Mouse (Mus musculus) cerebellum, adult 8-10 months (tissue): ENCODE measurements at regions not wholly inside any gene's neighbourhood (a gene's known extent, or its start where the extent isn't known, plus 50 kb on each side); places are given as distances from the start of the nearest gene placed in this dataset.

Source experiments
- DNase-seq: peaks from one replicate; pipeline ENCODE4 v3.0.0; 2022

GRCm38 (mm10) chr15:62229491-62230283 lies 1306.9 kb upstream of the A1bg start:
- DNase-seq: no peak

GRCm38 (mm10) chr15:62229023-62229422 lies 1306.2 kb upstream of the A1bg start:
- DNase-seq: no peak

- DNase-seq: no peak
Observed at GRCm38 (mm10) chr15:62224798-62225197, 1302.0 kb upstream of the A1bg start.

GRCm38 (mm10) chr15:62224191-62224590 lies 1301.4 kb upstream of the A1bg start:
- no peak for DNase-seq

GRCm38 (mm10) chr15:62223156-62223840 lies 1300.5 kb upstream of the A1bg start:
- no peak for DNase-seq

DNA sequence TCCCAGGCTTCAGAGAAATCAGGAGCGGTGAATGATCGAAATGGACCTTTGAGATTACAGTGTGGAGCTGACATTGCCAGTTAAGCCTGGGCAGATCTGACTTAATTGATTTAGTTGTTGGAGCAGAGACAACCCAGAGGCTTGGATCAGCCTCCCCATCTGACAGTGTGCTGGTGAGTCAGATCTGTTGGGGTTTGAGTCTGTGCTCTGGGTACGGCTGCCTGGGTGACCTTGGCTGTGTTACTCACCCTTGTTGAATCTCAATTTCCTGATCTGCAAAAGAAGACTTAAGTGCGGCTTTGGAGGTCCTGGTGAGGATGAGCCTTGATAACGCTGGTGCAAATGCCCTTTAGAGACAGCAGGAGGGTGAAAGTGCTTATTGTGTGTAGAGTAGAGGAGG lies 1299.9 kb upstream of the A1bg start:
- DNase-seq: no peak

GRCm38 (mm10) chr15:62222201-62222600 lies 1299.4 kb upstream of the A1bg start:
- DNase-seq: no peak

GRCm38 (mm10) chr15:62221024-62221819 lies 1298.4 kb upstream of the A1bg start:
- DNase-seq: no peak

- DNase-seq: no peak
Observed at GRCm38 (mm10) chr15:62220620-62221019, 1297.8 kb upstream of the A1bg start.

DNA sequence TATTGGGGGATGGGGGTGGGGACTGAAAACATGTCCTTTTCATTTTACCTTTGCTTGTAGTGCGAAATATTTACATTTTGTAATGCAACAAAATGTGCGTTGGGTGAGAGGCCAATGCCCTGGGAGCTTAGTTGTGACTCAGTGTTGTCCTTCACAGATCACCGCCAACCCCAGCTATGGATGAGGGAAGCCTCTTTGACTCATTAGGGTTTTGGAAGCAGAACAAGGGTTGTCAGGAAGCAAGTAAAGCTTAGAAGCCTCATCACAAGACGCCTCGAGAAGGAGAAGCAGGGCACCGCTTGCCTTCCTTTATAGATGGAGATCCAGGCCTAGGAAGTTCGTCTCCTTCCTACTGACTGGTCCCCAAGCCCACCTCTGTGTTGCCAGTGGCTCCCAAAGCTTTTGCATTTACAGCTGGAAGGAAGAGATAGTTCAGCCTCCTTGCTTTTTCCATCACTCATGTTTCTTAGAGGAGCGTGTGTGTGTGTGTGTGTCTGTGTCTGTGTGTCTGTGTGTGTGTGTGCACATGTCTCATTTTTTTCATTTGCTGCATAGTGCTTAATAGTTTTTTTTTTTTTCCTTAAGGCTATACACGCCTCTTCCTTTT lies 1297.2 kb upstream of the A1bg start:
- no peak for DNase-seq

DNA sequence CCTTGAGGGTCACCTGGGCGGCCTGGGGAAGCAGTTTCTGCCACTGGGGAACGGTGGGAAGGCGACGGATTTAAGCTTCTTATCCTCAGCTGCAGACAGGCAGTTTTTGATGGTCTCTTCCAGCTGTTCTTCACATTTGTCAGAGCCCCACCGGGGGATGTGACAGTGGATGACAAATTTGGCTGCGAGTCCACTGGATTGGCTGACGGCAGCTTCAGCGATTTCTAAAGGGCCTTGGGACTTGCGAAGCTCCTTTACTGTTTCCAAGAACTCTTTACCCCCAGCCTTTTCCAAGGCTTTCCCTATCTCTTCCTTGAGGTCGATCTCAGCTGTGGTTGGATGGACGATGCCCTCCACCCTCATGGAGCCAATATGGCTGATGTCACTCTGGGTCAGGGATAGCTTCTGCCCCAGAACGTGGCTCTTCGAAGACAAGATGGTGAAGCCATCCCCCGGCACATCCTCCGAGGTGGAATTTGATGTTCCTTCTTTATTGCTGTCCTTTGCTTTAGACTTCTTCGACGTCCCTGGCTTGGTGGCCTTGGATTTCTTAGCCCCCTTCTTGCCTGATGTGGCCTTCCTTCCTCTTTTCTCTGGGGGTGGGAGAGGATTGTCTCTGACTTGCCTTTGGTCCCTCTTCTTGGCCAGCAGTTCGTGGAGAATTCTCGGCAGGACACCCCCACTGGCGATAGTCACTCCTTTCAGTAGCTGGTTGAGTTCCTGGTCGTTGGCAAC lies 1295.7 kb upstream of the A1bg start:
- no peak for DNase-seq

- no peak for DNase-seq
Observed at GRCm38 (mm10) chr15:62216688-62217477, 1294.1 kb upstream of the A1bg start.

- DNase-seq: no peak
Observed at GRCm38 (mm10) chr15:62215616-62216398, 1293.0 kb upstream of the A1bg start.

GRCm38 (mm10) chr15:62214300-62214699 lies 1291.5 kb upstream of the A1bg start:
- DNase-seq: no peak

DNA sequence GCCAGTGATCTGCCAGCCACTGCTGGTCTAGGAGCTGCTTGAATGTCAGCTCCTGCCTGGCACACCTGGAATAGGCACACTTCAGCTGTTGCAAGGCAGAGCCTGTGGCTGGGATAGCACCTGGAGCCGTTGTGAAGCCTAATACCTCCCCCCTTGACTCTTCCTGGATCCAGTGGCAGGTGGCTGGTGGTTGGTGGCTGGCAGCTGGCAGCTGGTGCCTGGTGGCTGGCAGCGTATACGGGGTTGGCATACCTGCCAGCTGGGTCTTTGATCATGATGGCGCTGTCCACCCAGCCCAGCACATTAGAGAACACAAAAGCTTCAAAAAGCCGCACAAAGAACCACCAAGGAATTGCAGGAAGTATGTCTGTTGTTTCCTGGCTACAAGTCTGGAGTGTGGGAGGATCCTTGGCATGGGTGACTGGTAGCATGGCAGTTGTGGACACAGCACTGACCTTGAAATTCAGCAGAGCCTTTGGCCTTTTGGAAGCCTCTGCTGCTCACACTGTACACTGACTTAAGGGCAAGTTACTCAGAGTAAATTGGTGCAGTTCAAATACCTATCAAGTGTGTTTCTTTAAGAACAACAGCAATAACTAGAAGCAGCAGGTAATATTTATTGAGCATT lies 1289.6 kb upstream of the A1bg start:
- no peak for DNase-seq

DNA sequence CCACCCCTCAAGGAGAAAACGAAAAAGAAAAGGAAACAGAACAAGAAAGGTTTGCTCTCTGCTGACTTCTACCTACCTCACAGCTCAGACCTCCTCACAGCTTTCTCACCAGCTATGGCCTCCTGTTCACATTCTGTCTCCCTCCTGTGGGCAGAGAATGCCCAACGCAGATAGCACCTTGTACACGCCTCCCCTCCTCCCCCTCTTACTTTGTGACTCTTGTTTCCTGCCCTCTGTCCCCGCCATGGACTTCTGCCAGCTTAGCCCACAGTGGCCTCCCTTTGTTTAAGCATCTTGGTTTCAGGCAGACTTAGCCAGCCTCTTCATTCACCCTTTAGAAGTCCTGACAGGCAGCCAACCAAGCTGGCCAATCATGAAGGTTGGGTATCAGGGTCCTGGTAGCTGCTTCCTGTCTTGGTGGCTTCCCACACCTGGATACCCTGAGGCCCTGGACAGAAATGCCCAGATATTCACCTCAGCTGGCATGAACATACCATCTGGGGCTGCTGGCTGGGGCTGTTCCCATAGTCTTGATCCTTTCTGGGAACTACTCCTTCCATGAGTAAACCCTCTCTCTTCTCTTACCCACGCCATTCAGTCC lies 1287.2 kb upstream of the A1bg start:
- DNase-seq: no peak

GRCm38 (mm10) chr15:62209296-62209695 lies 1286.5 kb upstream of the A1bg start:
- no peak for DNase-seq

- peak; percentile 31 for DNase-seq
Observed at GRCm38 (mm10) chr15:62206502-62206902, 1283.7 kb upstream of the A1bg start.

DNA sequence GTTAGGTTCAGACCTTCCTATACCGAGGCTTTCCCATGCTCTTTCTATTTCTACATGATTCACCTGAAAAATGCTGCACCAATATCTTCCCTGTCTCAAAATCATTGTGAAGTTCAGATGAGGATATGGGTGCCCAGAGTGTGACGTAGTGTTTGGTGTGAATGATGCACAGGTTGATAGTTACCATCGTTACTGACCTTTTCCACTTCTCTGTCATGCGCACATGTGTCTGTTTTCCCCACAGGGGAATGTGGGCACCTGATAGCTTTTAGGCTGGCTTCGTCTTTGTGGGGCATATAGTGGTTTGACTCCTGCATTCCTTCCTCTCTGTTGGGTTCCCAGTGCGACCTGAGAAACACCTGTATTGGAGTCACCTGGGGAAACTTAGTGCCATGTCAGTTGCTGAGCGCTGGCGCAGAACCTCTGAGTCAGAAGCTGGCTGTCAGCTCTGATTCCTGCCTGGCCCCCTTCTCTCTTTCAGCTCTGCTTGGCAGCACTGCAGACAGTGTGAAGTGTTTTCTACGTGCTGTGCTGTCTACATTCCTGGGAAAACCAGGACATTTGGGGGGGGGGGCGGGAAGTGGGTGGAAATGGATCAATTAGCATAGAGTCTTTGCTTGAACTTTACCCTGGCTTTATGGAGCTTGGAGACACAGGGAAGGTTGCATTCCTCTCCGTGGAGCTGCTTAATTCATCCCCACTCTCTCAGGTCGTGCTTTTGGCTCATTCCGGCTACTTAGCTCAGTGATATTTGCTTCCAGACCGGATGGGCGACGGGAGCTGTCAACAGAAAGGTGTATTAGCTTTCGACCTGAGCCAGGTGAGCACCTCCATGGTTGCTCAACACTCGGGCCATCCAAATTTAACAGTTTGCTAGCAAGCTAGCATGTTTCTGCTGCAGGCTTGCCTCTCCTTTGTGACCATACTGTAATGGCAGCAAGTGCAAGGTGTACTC lies 1281.4 kb upstream of the A1bg start:
- DNase-seq: no peak
